Mouse (Mus musculus): Measurements from ENCODE around the gene Arhgap31.

GRCm38 (mm10) chr16:38654308-38654707, 58.8 kb downstream of the Arhgap31 start:
- TF ChIP-seq POLR2A (IDR thresholded peaks at IDR 0.05; ENCODE audit: control insufficient read depth in 1 of 2, insufficient read depth in 1 of 2, low read depth in 1 of 2, low read length in 2 of 2, poor library complexity in 1 of 2), result no peak
- TF ChIP-seq MXI1 (IDR thresholded peaks at IDR 0.05; ENCODE audit: low read depth, low read length), result no peak
- no peak for TF ChIP-seq ETS1 (IDR thresholded peaks at IDR 0.05; ENCODE audit: low read depth, low read length)
- no peak for TF ChIP-seq CTCF (IDR thresholded peaks at IDR 0.05 in 2 of 3, conservative IDR thresholded peaks at IDR 0.05 in 1 of 3; ENCODE audit: control insufficient read depth in 1 of 3, insufficient read depth in 1 of 3, low read depth in 2 of 3, low read length in 3 of 3, poor library complexity in 1 of 3, severe bottlenecking in 1 of 3)
- TF ChIP-seq ZC3H11A (IDR thresholded peaks at IDR 0.05; ENCODE audit: low read depth, low read length), result no peak
- no peak for TF ChIP-seq UBTF (IDR thresholded peaks at IDR 0.05; ENCODE audit: borderline replicate concordance, insufficient read depth, low read depth, low read length)
- no peak for TF ChIP-seq MYC (IDR thresholded peaks at IDR 0.05; ENCODE audit: low read depth, low read length)
- no peak for TF ChIP-seq USF2 (IDR thresholded peaks at IDR 0.05; ENCODE audit: borderline replicate concordance in 1 of 2, insufficient read depth in 1 of 2, low read depth in 1 of 2, low read length in 2 of 2)
